Mouse (Mus musculus) adrenal gland, postnatal 25 days (tissue): Measurements from ENCODE around the gene Mrps6. TPM values are rescaled to one million over a fixed set of nuclear protein-coding genes. Genes with fewer than 3 reads are reported as not detected.
A peak's percentile ranks its signal among the peaks of the same experiment; 100 is the strongest.
"Not testable (repeated sequence)": the region's sequence is repeated elsewhere in the genome, so short reads cannot be mapped to it uniquely, and the experiment has no call there.

Experiments used
- DNase-seq: peaks from one replicate; pipeline ENCODE4 v3.0.0; 2021; ENCODE audit warnings: mixed read lengths
- total RNA-seq: library from RNA; stranded (reverse); gene quantifications from 2 replicates; pipeline ENCODE4 v1.2.3, GENCODE M21; 2021

The Mrps6 gene
- total RNA-seq, 1 experiment from 2014 or later = 71.6 TPM

- no peak for DNase-seq
These were observed 4.8 kb downstream of the Mrps6 start for GRCm38 (mm10) chr16:92062832-92063231.

GRCm38 (mm10) chr16:92064801-92065200 lies 6.7 kb downstream of the Mrps6 start:
- no peak for DNase-seq

- no peak for DNase-seq
These were observed 12.3 kb downstream of the Mrps6 start for GRCm38 (mm10) chr16:92070338-92070737.

- no peak for DNase-seq
These were observed 18.7 kb downstream of the Mrps6 start for GRCm38 (mm10) chr16:92076797-92077196.

- DNase-seq = no peak
These were observed 25.8 kb downstream of the Mrps6 start for GRCm38 (mm10) chr16:92083771-92084453.

GRCm38 (mm10) chr16:92089225-92089624 lies 31.2 kb downstream of the Mrps6 start:
- DNase-seq = no peak

GRCm38 (mm10) chr16:92091876-92092275 lies 33.8 kb downstream of the Mrps6 start:
- DNase-seq = no peak

- DNase-seq = no peak
These were observed 40.4 kb downstream of the Mrps6 start for GRCm38 (mm10) chr16:92098351-92099051.

GRCm38 (mm10) chr16:92099598-92099997 lies 41.5 kb downstream of the Mrps6 start:
- DNase-seq = no peak

- DNase-seq = no peak
These were observed 42.0 kb downstream of the Mrps6 start for GRCm38 (mm10) chr16:92100111-92100510.

- DNase-seq = peak; percentile 47
These were observed 44.0 kb downstream of the Mrps6 start for GRCm38 (mm10) chr16:92102115-92102514.

- DNase-seq = not testable (repeated sequence)
These were observed 44.9 kb downstream of the Mrps6 start for GRCm38 (mm10) chr16:92102931-92103330.

- peak; percentile 51 for DNase-seq
These were observed 45.7 kb downstream of the Mrps6 start for GRCm38 (mm10) chr16:92103572-92104331.

GRCm38 (mm10) chr16:92104332-92104590 lies 46.2 kb downstream of the Mrps6 start:
- no peak for DNase-seq

- DNase-seq = no peak
These were observed 46.9 kb downstream of the Mrps6 start for GRCm38 (mm10) chr16:92104951-92105350.

- no peak for DNase-seq
These were observed 47.6 kb downstream of the Mrps6 start for GRCm38 (mm10) chr16:92105631-92106030.

GRCm38 (mm10) chr16:92107346-92107745 lies 49.3 kb downstream of the Mrps6 start:
- DNase-seq = no peak

- peak; percentile 76 for DNase-seq
These were observed 56.7 kb downstream of the Mrps6 start for GRCm38 (mm10) chr16:92114706-92115241.

- DNase-seq = peak; percentile 66
These were observed 57.7 kb downstream of the Mrps6 start for GRCm38 (mm10) chr16:92115611-92116421.

GRCm38 (mm10) chr16:92117337-92118209 lies 59.5 kb downstream of the Mrps6 start:
- DNase-seq = no peak

- DNase-seq = no peak
These were observed 61.0 kb downstream of the Mrps6 start for GRCm38 (mm10) chr16:92119013-92119515.
